Mouse (Mus musculus): ENCODE results near the gene Ell. TPM values are rescaled to one million over a fixed set of nuclear protein-coding genes. Genes with fewer than 3 reads are reported as not detected.

The Ell gene
- total RNA-seq, 2 experiments from 2014 or later = 11.9 to 14.6 TPM

DNA sequence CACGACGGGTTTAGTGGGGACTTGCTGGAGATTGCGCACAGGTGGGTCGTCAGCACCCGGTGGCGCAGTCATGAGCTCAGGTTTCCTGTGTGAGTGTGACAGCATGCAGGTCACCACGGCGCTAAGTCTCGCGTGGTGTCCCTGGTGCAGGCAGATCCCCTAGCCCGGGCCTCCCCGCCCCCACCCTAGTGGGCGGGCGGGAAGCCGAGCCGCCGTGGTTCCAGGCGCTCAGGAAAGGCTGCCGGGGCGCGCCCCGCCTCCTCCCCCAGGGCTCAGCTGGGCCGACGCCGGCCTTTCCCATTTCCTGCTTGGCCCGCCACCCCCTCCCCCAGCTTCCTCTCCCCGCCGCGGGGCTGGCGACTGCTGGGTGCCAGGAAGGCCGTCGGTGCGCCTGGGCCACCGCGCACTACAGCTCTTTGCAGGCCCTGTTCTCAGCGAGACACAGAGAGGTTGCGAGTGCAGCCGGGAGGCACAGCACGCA, 70.2 kb downstream of the Ell start:
- Histone ChIP-seq H3K27ac (peak overlapping the region; percentile 96), H3K4me3 (peak overlapping the region; percentile 97)
- DNase-seq = peak; percentile 93
- TF ChIP-seq CTCF (IDR thresholded peaks at IDR 0.05) = no peak
- intact Hi-C loops (cut with DNase I) = no loop called here

DNA sequence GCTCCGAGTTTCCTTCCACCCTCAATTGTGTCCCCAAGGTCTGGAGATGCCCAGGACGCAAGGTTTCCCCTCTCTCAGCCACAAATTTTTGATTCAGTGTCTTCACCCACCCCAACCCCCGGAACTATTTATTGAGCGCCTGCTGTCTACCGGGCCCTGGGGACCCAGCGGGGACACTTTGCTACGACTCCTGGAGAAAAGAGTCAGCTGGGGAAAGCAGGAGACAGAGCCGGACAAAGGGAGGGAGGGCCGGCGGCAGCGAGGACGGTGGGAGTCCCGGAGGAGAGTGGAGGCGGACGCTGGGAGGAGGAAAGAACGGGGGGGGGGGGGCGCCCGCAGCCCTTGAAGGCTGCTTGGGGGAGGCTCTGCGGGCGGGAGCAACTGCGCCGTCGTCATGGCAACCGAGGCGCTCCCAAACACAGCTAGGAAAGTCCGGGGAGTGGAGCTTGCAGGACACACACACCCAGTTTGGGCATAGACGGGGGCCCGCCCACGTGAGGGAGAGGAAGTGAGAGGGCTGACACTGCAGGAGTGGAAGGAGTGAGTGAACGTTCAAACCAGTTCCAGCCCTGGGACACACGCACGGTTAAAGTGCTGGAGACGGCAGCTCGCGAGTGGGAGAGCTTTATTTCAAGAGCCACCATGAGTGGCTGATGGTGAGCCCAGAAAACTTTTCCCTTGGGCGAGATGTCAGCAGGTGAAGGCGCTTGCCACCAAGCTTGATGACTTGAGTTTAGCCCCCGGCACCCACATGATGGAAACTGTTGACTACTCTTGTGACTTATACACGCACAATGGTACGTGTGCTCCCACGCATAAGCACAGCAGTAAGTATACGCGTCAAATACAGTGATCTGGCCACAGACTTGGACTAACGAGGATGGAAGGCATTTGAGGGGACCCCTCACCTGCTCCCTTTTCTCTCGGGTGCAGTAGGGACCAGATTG, 70.9 kb downstream of the Ell start:
- peak; percentile 93 for DNase-seq
- intact Hi-C loops (cut with DNase I) = loop anchor here (5.0 kb wide), 1 partner anchor 42 kb away; no protein-coding TSS in a partner anchor
- Histone ChIP-seq H3K27ac (peak overlapping the region; percentile 96), H3K4me3 (peak overlapping the region; percentile 97)
- no peak for TF ChIP-seq CTCF (IDR thresholded peaks at IDR 0.05)

DNA sequence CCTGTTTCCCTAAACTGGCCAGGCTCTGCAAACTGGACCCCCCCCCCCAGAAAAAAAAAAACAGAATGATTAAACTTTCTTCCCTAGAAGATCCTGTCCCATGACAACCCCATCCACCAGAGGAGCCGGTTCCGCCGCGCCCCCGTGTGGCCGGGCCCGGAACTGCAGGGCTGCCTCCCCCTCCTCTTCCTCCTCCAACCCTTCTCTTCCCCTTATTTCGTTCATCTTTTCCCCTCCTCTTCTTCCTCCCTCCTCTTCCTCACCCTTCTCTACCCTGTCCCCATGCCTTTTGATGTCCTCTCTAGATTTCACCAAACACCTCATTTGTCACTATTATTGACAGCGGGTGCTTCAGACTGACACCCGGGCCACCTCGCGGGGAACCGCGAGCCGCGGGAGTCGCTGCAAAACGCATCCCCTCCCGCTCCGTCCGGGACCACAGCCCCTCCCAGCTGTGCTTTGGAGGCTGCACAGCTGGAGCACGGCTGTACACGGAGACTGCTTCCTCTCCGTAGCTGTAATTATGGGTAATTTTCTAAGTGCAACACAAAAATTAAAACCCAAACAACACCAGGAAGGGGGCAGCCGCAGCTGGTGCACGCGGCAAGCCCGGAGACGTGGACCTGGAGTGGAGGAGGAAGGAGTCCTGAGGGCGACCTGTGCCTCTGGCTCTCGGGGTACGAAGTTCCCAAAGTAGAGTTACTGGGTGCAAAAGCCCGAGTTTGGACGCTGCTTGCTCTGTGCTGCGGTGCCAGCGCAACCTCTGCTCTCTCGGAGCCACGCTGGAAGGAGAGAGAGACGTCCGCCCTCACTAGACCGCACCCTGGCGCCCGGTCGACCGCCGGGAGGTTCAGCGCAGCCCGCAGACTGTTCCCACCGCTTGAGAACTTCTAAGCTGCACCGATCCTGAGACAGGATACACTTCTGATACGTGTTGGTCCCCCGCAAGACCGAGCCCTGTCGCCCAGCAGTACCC, 71.8 kb downstream of the Ell start:
- intact Hi-C loops (cut with DNase I) = loop anchor here (5.0 kb wide), 1 partner anchor 41 kb away; no protein-coding TSS in a partner anchor
- TF ChIP-seq CTCF (IDR thresholded peaks at IDR 0.05) = peak; percentile 86
- H3K4me3 ChIP-seq = peak overlapping the region; percentile 97
- DNase-seq = peak; percentile 90
- H3K27ac ChIP-seq = peak overlapping the region; percentile 96

- DNase-seq = peak; percentile 88
- intact Hi-C loops (cut with DNase I) = loop anchor here (2.0 to 5.0 kb wide), 2 partner anchors 17 to 40 kb away; no protein-coding TSS in a partner anchor
- peak overlapping the region; percentile 97 for H3K4me3 ChIP-seq
- TF ChIP-seq CTCF (IDR thresholded peaks at IDR 0.05) = peak; percentile 99
- peak overlapping the region; percentile 96 for H3K27ac ChIP-seq
Observed at GRCm38 (mm10) chr8:70611849-70612248, 72.6 kb downstream of the Ell start.

DNA sequence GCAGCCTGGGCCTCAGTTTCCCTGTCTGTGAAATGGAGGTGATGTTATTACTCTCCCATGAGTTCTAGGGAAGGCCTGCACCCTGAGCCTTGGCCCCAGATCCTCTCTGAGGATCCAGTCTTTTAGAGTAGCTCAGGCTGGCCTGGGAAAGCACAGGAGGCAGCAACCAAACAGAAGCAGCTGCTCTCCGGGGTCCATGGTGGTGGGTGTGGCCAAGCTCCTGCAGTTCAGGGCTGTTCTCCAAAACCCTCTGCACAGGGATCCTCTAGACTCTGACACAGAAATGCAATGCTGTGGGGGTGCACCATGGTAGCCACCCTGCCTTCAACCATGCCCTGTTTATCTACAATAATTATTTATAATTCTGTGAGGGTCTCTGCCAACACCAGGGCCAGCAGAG, 74.5 kb downstream of the Ell start:
- H3K4me3 ChIP-seq = no peak overlapping the region
- intact Hi-C loops (cut with DNase I) = loop anchor here (2.0 to 5.0 kb wide), 2 partner anchors 15 to 39 kb away; no protein-coding TSS in a partner anchor
- TF ChIP-seq CTCF (IDR thresholded peaks at IDR 0.05) = no peak

GRCm38 (mm10) chr8:70614469-70614868, 75.2 kb downstream of the Ell start:
- intact Hi-C loops (cut with DNase I) = loop anchor here (5.0 kb wide), 1 partner anchor 38 kb away; no protein-coding TSS in a partner anchor
- TF ChIP-seq CTCF (IDR thresholded peaks at IDR 0.05) = no peak
- Histone ChIP-seq H3K27ac (no peak overlapping the region), H3K4me3 (no peak overlapping the region)
- no peak for DNase-seq

More for the DNA sequence above, 74.5 kb downstream of the Ell start:
- H3K27ac ChIP-seq = no peak overlapping the region
- no peak for DNase-seq

- H3K4me3 ChIP-seq = no peak overlapping the region
- TF ChIP-seq CTCF (IDR thresholded peaks at IDR 0.05) = no peak
- DNase-seq = no peak
- H3K27ac ChIP-seq = no peak overlapping the region
- intact Hi-C loops (cut with DNase I) = no loop called here
Observed at GRCm38 (mm10) chr8:70615281-70615680, 76.0 kb downstream of the Ell start.

GRCm38 (mm10) chr8:70615894-70616293, 76.6 kb downstream of the Ell start, which contains the start of gene Lrrc25:
Gene Lrrc25 (plus strand): TSS chr8:70616155.
- peak within 1 kb of the TSS; percentile 45 for H3K4me3 ChIP-seq
- TF ChIP-seq CTCF (IDR thresholded peaks at IDR 0.05) = no peak
- no peak for DNase-seq
- intact Hi-C loops (cut with DNase I) = no loop called here
- peak within 1 kb of the TSS; percentile 35; the same call in 1 of the 2 replicates for H3K27ac ChIP-seq

GRCm38 (mm10) chr8:70616645-70617044, 77.4 kb downstream of the Ell start:
- Histone ChIP-seq H3K4me3 (peak overlapping the region; percentile 45), H3K27ac (peak overlapping the region; percentile 9; the same call in 1 of the 2 replicates)
- no peak for DNase-seq
- intact Hi-C loops (cut with DNase I) = no loop called here
- no peak for TF ChIP-seq CTCF (IDR thresholded peaks at IDR 0.05)

GRCm38 (mm10) chr8:70617985-70618384, 78.7 kb downstream of the Ell start:
- DNase-seq = no peak
- peak overlapping the region; percentile 45 for H3K4me3 ChIP-seq
- H3K27ac ChIP-seq = peak overlapping the region; percentile 49
- intact Hi-C loops (cut with DNase I) = no loop called here
- no peak for TF ChIP-seq CTCF (IDR thresholded peaks at IDR 0.05)

- intact Hi-C loops (cut with DNase I) = no loop called here
- no peak for TF ChIP-seq CTCF (IDR thresholded peaks at IDR 0.05)
- no peak overlapping the region for H3K27ac ChIP-seq
- peak overlapping the region; percentile 33; the same call in 1 of the 2 replicates for H3K4me3 ChIP-seq
- DNase-seq = no peak
Observed at GRCm38 (mm10) chr8:70618888-70619334, 79.7 kb downstream of the Ell start.

DNA sequence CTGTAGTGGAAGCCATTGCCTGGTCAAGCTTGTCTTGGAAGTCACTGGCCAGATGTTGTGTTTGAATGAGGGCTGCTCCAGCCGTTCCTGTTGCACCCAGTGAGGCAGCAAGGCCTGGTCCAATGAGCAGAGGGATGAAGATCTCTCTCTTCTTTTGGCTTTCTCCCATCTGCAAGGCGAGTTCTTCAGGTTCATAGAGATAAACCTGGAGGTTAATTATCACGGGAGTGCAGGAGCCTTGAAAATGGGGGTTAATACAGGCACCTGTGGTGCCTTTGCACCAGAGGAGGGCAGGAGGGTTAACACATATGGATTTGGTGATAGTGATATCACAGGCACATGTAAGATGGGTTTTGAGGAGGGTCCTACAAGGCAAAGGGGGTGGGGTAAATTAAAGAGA, 83.0 kb downstream of the Ell start:
- intact Hi-C loops (cut with DNase I) = loop anchor here (5.0 kb wide), 1 partner anchor 35 kb away; no protein-coding TSS in a partner anchor
- no peak for DNase-seq

More for the DNA sequence above, 83.0 kb downstream of the Ell start:
- no peak overlapping the region for H3K4me3 ChIP-seq
- no peak for TF ChIP-seq CTCF (IDR thresholded peaks at IDR 0.05)
- no peak overlapping the region for H3K27ac ChIP-seq
